30 mouse cellular contexts compared by ENCODE assay signal in the genomic region with DNA sequence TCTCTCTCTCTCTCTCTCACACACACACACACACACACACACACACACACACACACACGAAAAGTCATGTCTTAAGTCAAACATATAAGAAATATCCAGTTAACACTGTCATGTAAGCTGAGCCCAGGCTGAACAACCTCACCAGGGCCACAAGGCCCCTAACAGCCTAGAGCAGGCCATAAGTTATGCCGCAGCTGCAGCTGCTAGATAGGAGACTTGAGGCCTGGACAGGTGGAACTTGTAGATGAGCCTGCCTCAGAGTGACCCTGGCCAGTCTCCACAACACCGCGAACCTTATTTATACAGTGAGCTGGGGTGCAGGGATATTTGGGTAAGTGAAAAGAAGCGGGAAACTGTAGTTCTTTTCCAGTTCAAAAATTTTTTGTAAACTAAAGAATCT.
"Had no signal": no experiment of that assay in that cellular context is flagged by ENCODE, and none has a peak within 500 bp of the region (broad histone marks: within the 10 kb centered on the region; RNA-seq: fewer than 3 reads in every experiment).

No protein-coding gene starts in this region.

- H3K4me1 ChIP-seq: limb, embryonic 12.5 days; liver, embryonic 12.5 days; liver, embryonic 13.5 days; liver, embryonic 15.5 days; megakaryocyte, embryonic 14.5 days had no signal

- H3K9me3 ChIP-seq: limb, embryonic 10.5 days; limb, embryonic 12.5 days; limb, embryonic 13.5 days; limb, embryonic 15.5 days; liver, embryonic 12.5 days; liver, embryonic 13.5 days; liver, embryonic 15.5 days; lung, embryonic 15.5 days; megakaryocyte, embryonic 14.5 days; midbrain, embryonic 10.5 days; midbrain, embryonic 12.5 days; midbrain, embryonic 13.5 days; midbrain, embryonic 15.5 days; neural tube, embryonic 12.5 days had no signal

- DNase-seq: left cerebral cortex, postnatal 4 days; liver; liver, embryonic 13.5 days; liver, postnatal 0 days; lung, adult 18-20 months; lung, adult 2 months; lung, embryonic 14.5 days; lung, postnatal 10 days; lung, postnatal 36 days; lung, postnatal 4 days; midbrain, embryonic 14.5 days had no signal

- H3K27ac ChIP-seq: left cerebral cortex, adult 2 months; limb, embryonic 10.5 days; limb, embryonic 12.5 days; limb, embryonic 13.5 days; limb, embryonic 15.5 days; liver, embryonic 12.5 days; liver, embryonic 13.5 days; liver, embryonic 14.5 days; liver, embryonic 15.5 days; lung, embryonic 15.5 days; midbrain, embryonic 10.5 days; midbrain, embryonic 12.5 days; midbrain, embryonic 13.5 days; midbrain, embryonic 15.5 days; neural tube, embryonic 12.5 days had no signal

- H3K27me3 ChIP-seq: limb, embryonic 15.5 days; liver, embryonic 15.5 days; midbrain, embryonic 12.5 days; midbrain, embryonic 13.5 days; midbrain, embryonic 15.5 days; neural tube, embryonic 12.5 days had no signal

- H3K4me3 ChIP-seq: left cerebral cortex, adult 2 months; limb, embryonic 10.5 days; limb, embryonic 12.5 days; limb, embryonic 13.5 days; limb, embryonic 15.5 days; liver, embryonic 12.5 days; liver, embryonic 13.5 days; liver, embryonic 15.5 days; lung, embryonic 15.5 days; megakaryocyte, embryonic 14.5 days; midbrain, embryonic 10.5 days; midbrain, embryonic 12.5 days; midbrain, embryonic 13.5 days; midbrain, embryonic 15.5 days; neural tube, embryonic 12.5 days had no signal

- H3K36me3 ChIP-seq: limb, embryonic 10.5 days; limb, embryonic 12.5 days; limb, embryonic 13.5 days; limb, embryonic 15.5 days; liver, embryonic 12.5 days; liver, embryonic 13.5 days; liver, embryonic 15.5 days; lung, embryonic 15.5 days; midbrain, embryonic 10.5 days; midbrain, embryonic 12.5 days; midbrain, embryonic 13.5 days; midbrain, embryonic 15.5 days; neural tube, embryonic 12.5 days had no signal

- H3K9ac ChIP-seq: limb, embryonic 12.5 days; limb, embryonic 13.5 days; limb, embryonic 15.5 days; liver, embryonic 12.5 days; liver, embryonic 13.5 days; liver, embryonic 14.5 days; liver, embryonic 15.5 days; liver, postnatal 0 days; lung, embryonic 14.5 days; lung, embryonic 15.5 days; midbrain, embryonic 12.5 days; midbrain, embryonic 13.5 days; midbrain, embryonic 15.5 days; neural tube, embryonic 12.5 days had no signal

- ATAC-seq: liver, embryonic 12.5 days; liver, postnatal 0 days; lung, postnatal 0 days; midbrain, embryonic 13.5 days; midbrain, embryonic 15.5 days; midbrain, embryonic 16.5 days had no signal

- H3K4me2 ChIP-seq: limb, embryonic 12.5 days; limb, embryonic 13.5 days; limb, embryonic 15.5 days; liver, embryonic 11.5 days; liver, embryonic 12.5 days; liver, embryonic 13.5 days; liver, embryonic 15.5 days; lung, embryonic 14.5 days; lung, embryonic 15.5 days; midbrain, embryonic 11.5 days; midbrain, embryonic 12.5 days; midbrain, embryonic 13.5 days; midbrain, embryonic 15.5 days; neural tube, embryonic 12.5 days had no signal
